Mouse (Mus musculus) midbrain, postnatal 0 days (tissue): ENCODE measurements at regions not wholly inside any gene's neighbourhood (a gene's known extent, or its start where the extent isn't known, plus 50 kb on each side); places are given as distances from the start of the nearest gene placed in this dataset.

ENCODE experiments used
- ATAC-seq: fragments of 200-750 bp; cut with Nextera tagmentation; 2 replicates; pipeline ENCODE4 v1.8.0; 2017; ENCODE audit warnings: moderate number of reproducible peaks, mild to moderate bottlenecking, moderate TSS enrichment, moderate library complexity; ENCODE audit not compliant: low FRiP score
- DNase-seq: peaks from one replicate; pipeline ENCODE4 v3.0.0-alpha.2; 2015; ENCODE audit warnings: low spot score
- H3K27ac ChIP-seq: fragments of 300-500 bp; sonication (generic); 2 replicates; pipeline ENCODE4 v1.5.1; 2014; ENCODE audit warnings: low read depth, mild to moderate bottlenecking, low read length, mixed read lengths
- H3K27me3 ChIP-seq: fragments of 300-500 bp; sonication (generic); 2 replicates; pipeline ENCODE4 v1.6.1; 2014; ENCODE audit warnings: low read length, control low read depth, mixed read lengths; ENCODE audit not compliant: insufficient read depth
- H3K36me3 ChIP-seq: fragments of 300-500 bp; sonication (generic); 2 replicates; pipeline ENCODE4 v1.6.1; 2014; ENCODE audit warnings: low read length, control low read depth, mixed read lengths; ENCODE audit not compliant: insufficient read depth
- H3K4me1 ChIP-seq: fragments of 300-500 bp; sonication (generic); 2 replicates; pipeline ENCODE4 v1.6.1; 2014; ENCODE audit warnings: mild to moderate bottlenecking, control low read depth, antibody characterized with exemption, low read length, mixed read lengths; ENCODE audit not compliant: insufficient read depth
- H3K4me2 ChIP-seq: fragments of 300-500 bp; sonication (generic); 2 replicates; pipeline ENCODE4 v1.6.1; 2014; ENCODE audit warnings: low read depth, mild to moderate bottlenecking, low read length, mixed read lengths; ENCODE audit not compliant: poor library complexity, severe bottlenecking
- H3K4me3 ChIP-seq: fragments of 300-500 bp; sonication (generic); 2 replicates; pipeline ENCODE4 v1.5.1; 2014; ENCODE audit warnings: low read depth, mild to moderate bottlenecking, low read length, moderate library complexity
- H3K9ac ChIP-seq: fragments of 300-500 bp; sonication (generic); replicated peaks from 2 replicates; pipeline ENCODE4 v1.6.1; 2014; ENCODE audit warnings: mild to moderate bottlenecking, low read length, moderate library complexity, mixed read lengths; ENCODE audit not compliant: poor library complexity, severe bottlenecking
- H3K9me3 ChIP-seq: fragments of 300-500 bp; sonication (generic); 2 replicates; pipeline ENCODE4 v1.6.1; 2016; ENCODE audit warnings: low read length, control low read depth
- CTCF ChIP-seq: IDR thresholded peaks from 2 replicates; pipeline ENCODE4 v1.5.1; 2016; ENCODE audit warnings: antibody characterized with exemption, mild to moderate bottlenecking
- WGBS: fragments of 180-500 bp; shearing (Covaris S2); extraction: QIAGEN DNeasy Blood & Tissue Kit; methylation state at CpG from one replicate; pipeline ENCODE4 v1.1.7; 2014; 5-methylcytosine and 5-hydroxymethylcytosine counted together

DNA sequence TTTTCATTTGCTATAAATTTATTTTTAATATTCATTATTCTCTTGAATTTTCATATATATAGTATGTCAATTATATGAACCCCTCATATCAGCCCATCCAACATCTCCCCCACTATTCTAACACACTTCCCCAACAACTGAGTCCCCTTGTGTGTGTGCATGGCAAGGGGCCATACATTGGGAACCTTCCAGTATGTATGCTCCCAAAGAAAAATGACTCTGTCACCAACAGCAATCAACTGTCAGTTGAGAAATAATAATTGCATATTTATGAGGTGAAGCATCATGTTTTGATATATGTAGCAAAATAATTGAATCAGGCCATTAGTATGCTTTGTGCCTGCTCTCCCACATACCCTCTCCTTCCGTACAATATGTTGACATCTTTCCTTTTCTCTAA, 474.7 kb downstream of the Pdcd6ip start:
- H3K4me3 ChIP-seq: no peak overlapping the region
- no peaks in the 10 kb centered on the region for H3K4me1 ChIP-seq
- 70% methylated on average over 1 of the region's 1 CpGs for WGBS
- H3K4me2 ChIP-seq: no peak overlapping the region
- no peak overlapping the region for H3K27ac ChIP-seq
- ATAC-seq (no peak), DNase-seq (no peak)
- no peak for TF ChIP-seq CTCF
- no peaks in the 10 kb centered on the region for H3K27me3 ChIP-seq
- no peaks in the 10 kb centered on the region for H3K36me3 ChIP-seq
- H3K9me3 ChIP-seq: no peaks in the 10 kb centered on the region
- H3K9ac ChIP-seq: no peak overlapping the region

DNA sequence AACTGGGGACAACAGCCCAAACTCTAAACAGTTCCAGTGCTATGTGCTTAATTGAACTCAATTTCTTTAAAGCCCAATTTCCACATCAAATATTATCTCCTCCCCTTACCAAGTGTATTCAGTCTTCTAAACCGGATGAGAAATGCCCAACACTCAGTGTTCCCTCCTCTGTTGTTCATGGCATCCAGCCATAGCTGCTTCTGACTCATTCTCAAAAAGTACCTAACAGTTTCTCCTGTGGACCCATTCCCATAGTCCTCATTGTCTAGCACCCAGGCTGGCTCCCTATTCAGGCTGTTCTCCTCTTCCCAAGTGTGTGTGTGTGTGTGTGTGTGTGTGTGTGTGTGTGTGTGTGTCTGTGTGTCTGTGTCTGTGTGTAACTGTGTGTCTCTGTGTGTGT, 478.7 kb downstream of the Pdcd6ip start:
- no peaks in the 10 kb centered on the region for H3K9me3 ChIP-seq
- no peak for TF ChIP-seq CTCF
- no peak overlapping the region for H3K4me3 ChIP-seq
- DNase-seq (no peak), ATAC-seq (no peak)
- no peaks in the 10 kb centered on the region for H3K36me3 ChIP-seq
- 75% methylated on average over 1 of the region's 1 CpGs for WGBS
- H3K4me1 ChIP-seq: no peaks in the 10 kb centered on the region
- H3K27me3 ChIP-seq: no peaks in the 10 kb centered on the region
- no peak overlapping the region for H3K4me2 ChIP-seq
- no peak overlapping the region for H3K27ac ChIP-seq
- no peak overlapping the region for H3K9ac ChIP-seq

DNA sequence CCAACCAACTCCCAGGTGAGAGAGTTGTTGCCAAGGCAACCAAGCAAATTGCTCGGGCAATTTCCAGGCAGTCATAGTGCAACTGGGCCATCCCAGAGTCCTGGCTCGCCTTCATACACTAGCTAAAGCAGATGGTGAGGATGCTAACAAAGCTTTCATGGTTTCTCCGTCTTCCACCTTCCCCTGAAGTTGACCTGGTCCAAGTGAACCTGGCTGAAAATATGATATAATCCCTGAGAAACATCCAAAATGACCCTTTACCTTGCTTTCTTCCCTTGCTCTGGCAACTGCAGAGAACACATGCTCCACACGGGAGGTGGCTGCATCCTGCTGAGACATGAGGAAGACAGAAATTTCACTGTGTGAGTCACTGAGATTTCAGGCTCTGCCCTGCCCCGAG, 494.1 kb downstream of the Pdcd6ip start:
- Histone ChIP-seq H3K4me3 (no peak overlapping the region), H3K4me1 (peaks cover 3% of the 10 kb centered on the region; the same call in 1 of the 2 replicates), H3K9ac (no peak overlapping the region), H3K4me2 (no peak overlapping the region), H3K27ac (peak overlapping the region; percentile 18; the same call in 1 of the 2 replicates), H3K9me3 (no peaks in the 10 kb centered on the region), H3K27me3 (no peaks in the 10 kb centered on the region), H3K36me3 (no peaks in the 10 kb centered on the region)
- no peak for TF ChIP-seq CTCF
- DNase-seq (peak; percentile 30), ATAC-seq (no peak)
- 57% methylated on average over 5 of the region's 5 CpGs for WGBS

DNA sequence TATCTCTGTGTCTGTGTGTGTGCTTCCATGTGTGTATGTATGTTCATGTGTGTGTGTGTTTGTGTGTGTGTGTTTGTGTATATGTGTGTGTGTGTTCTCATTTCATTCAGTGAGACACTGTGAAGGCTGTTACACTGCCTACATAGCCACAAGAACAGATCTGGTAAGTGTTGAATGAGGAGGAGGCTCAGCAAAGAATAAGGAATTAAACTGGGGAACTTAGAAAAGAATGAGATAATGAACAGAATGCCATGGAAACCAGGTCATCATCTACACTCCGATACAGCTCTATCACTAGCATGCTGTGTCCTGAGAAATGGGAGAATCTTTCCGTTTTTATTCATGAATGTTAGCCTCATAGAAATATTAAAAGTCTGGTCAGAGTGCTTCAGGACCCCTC, 495.7 kb downstream of the Pdcd6ip start:
- Histone ChIP-seq H3K9me3 (no peaks in the 10 kb centered on the region), H3K4me2 (no peak overlapping the region), H3K9ac (no peak overlapping the region), H3K27ac (no peak overlapping the region), H3K27me3 (no peaks in the 10 kb centered on the region), H3K4me3 (no peak overlapping the region), H3K36me3 (no peaks in the 10 kb centered on the region), H3K4me1 (peaks cover 3% of the 10 kb centered on the region; the same call in 1 of the 2 replicates)
- ATAC-seq: no peak
- 49% methylated on average over 2 of the region's 2 CpGs for WGBS
- TF ChIP-seq CTCF: no peak
- DNase-seq: no peak

DNA sequence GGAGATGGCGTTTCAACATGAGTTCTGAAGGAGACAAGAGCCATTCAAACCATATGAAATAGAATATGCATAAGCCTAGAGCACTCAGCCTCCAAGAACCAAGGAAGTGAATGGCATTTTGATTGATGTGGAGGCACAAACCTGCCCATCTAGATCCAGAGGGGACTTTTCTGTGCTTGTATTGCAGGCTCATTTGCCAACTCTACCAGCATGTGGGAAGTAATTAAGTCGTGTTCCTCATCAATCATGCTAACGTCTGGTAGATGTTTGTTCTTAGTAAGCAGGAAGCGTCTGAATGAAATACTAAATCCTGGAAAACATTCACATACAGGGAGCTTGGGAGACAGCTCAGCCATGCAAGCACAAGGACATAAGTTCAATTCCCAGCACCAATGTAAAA, 499.9 kb downstream of the Pdcd6ip start:
- TF ChIP-seq CTCF: no peak
- Histone ChIP-seq H3K36me3 (no peaks in the 10 kb centered on the region), H3K9ac (no peak overlapping the region), H3K27ac (no peak overlapping the region), H3K27me3 (no peaks in the 10 kb centered on the region), H3K4me1 (0 out of 2 replicates have a peak, but pooled peaks cover 2% of the 10 kb centered on the region), H3K4me2 (no peak overlapping the region), H3K4me3 (no peak overlapping the region), H3K9me3 (no peaks in the 10 kb centered on the region)
- ATAC-seq: no peak
- peak; percentile 60 for DNase-seq
- 78% methylated on average over 4 of the region's 4 CpGs for WGBS

DNA sequence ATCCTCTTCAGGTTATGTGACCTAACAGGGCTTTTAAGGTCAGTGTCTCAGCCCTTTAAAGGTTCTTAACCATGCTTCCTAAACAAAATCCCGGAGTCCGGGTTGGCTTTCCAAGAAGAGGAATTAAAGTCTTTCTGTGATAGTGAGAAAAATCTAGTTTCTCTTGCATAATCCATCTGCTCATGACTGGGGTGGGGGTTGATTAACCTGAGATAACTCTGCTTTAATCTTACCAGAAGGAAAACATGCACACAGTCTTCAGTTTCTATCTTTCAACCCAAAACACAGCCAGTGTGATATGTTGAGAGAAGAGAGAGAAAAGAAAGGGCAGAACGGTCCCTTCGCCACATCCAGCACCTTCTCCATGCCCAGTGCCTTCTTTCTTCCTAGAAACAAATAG, 508.8 kb downstream of the Pdcd6ip start:
- no peak overlapping the region for H3K27ac ChIP-seq
- H3K9ac ChIP-seq: no peak overlapping the region
- DNase-seq: no peak
- no peak for TF ChIP-seq CTCF
- H3K4me2 ChIP-seq: no peak overlapping the region
- no peak overlapping the region for H3K4me3 ChIP-seq
- H3K4me1 ChIP-seq: no peaks in the 10 kb centered on the region
- no peaks in the 10 kb centered on the region for H3K27me3 ChIP-seq
- no peaks in the 10 kb centered on the region for H3K9me3 ChIP-seq
- no peaks in the 10 kb centered on the region for H3K36me3 ChIP-seq
- ATAC-seq: no peak
- WGBS: 94% methylated on average over 4 of the region's 4 CpGs
